Mouse (Mus musculus) G1E (cell line): ENCODE measurements at regions not wholly inside any gene's neighbourhood (a gene's known extent, or its start where the extent isn't known, plus 50 kb on each side); places are given as distances from the start of the nearest gene placed in this dataset.
"Not testable (repeated sequence)": the region's sequence is repeated elsewhere in the genome, so short reads cannot be mapped to it uniquely, and the experiment has no call there.

Experiments used
- CTCF ChIP-seq: IDR thresholded peaks from 2 replicates; pipeline ENCODE4 v1.5.1; 2012; ENCODE audit warnings: low read depth, low read length, inconsistent platforms, mixed read lengths
- GATA1 ChIP-seq: IDR thresholded peaks from 2 replicates; pipeline ENCODE4 v1.6.1; 2012; ENCODE audit warnings: borderline replicate concordance, low read length, inconsistent platforms, mixed read lengths
- GATA2 ChIP-seq: IDR thresholded peaks from 2 replicates; pipeline ENCODE4 v1.6.1; 2012; ENCODE audit warnings: low read depth, low read length, inconsistent platforms, borderline replicate concordance
- POLR2AphosphoS5 ChIP-seq: IDR thresholded peaks from 2 replicates; pipeline ENCODE4 v1.6.1; 2012; ENCODE audit warnings: low read depth, low read length, inconsistent platforms; ENCODE audit not compliant: insufficient replicate concordance
- TAL1 ChIP-seq: conservative IDR thresholded peaks from 2 replicates; pipeline ENCODE4 v1.6.1; 2012; ENCODE audit warnings: low read depth, low read length, inconsistent platforms, mixed read lengths

GRCm38 (mm10) chr17:13492239-13492638, 137.9 kb downstream of the Tcp10c start:
- TF ChIP-seq CTCF, TAL1, GATA1, GATA2, POLR2AphosphoS5: not testable (repeated sequence)
